Mouse (Mus musculus) forebrain, embryonic 10.5 days (tissue): ENCODE results near the gene Slc2a10. TPM values are rescaled to one million over a fixed set of nuclear protein-coding genes. Genes with fewer than 3 reads are reported as not detected.

Experiments used
- DNase-seq: peaks from one replicate; pipeline ENCODE4 v3.0.0-alpha.2; 2017; ENCODE audit warnings: low spot score; ENCODE audit errors: extremely low spot score
- H3K27ac ChIP-seq: fragments of 300-500 bp; sonication (generic); 2 replicates; pipeline ENCODE4 v1.5.1; 2016; ENCODE audit warnings: mild to moderate bottlenecking
- H3K27me3 ChIP-seq: fragments of 300-500 bp; sonication (generic); 2 replicates; pipeline ENCODE4 v1.6.1; 2016; ENCODE audit warnings: mild to moderate bottlenecking; ENCODE audit not compliant: poor library complexity, severe bottlenecking
- H3K36me3 ChIP-seq: fragments of 300-500 bp; sonication (generic); replicated peaks from 2 replicates; pipeline ENCODE4 v1.6.1; 2016; ENCODE audit warnings: mild to moderate bottlenecking, moderate library complexity
- H3K4me1 ChIP-seq: fragments of 300-500 bp; sonication (generic); 2 replicates; pipeline ENCODE4 v1.6.1; 2016
- H3K4me3 ChIP-seq: fragments of 300-500 bp; sonication (generic); 2 replicates; pipeline ENCODE4 v1.5.1; 2016; ENCODE audit warnings: mild to moderate bottlenecking, moderate library complexity
- H3K9me3 ChIP-seq: fragments of 300-500 bp; sonication (generic); 2 replicates; pipeline ENCODE4 v1.6.1; 2016; ENCODE audit warnings: mild to moderate bottlenecking, moderate library complexity
- WGBS: fragments of 180-500 bp; shearing (Covaris S2); methylation state at CpG from one replicate; pipeline ENCODE4 v1.1.7; 2016; 5-methylcytosine and 5-hydroxymethylcytosine counted together
- polyA plus RNA-seq: library from polyadenylated mRNA; unstranded; fragments of >200 nt; fragmentation: Nextera tagmentation; extraction: Ambion mirVana; gene quantifications from 2 replicates; pipeline ENCODE4 v1.2.1, GENCODE M21; 2016

Slc2a10 gene
- 4.6 and 5.9 TPM in 2 replicates for polyA plus RNA-seq

GRCm38 (mm10) chr2:165503259-165504203 is at the start of gene Slc2a10:
Gene Slc2a10 (plus strand): TSS chr2:165503787.
- 7% methylated on average over 25 of the region's 32 CpGs for WGBS
- H3K36me3 ChIP-seq, result no peaks in the 10 kb centered on the region
- peak within 1 kb of the TSS; percentile 62 for H3K4me3 ChIP-seq
- H3K27ac ChIP-seq, result peak within 1 kb of the TSS; percentile 88
- H3K27me3 ChIP-seq, result peaks cover 29% of the 10 kb centered on the region
- H3K4me1 ChIP-seq, result peaks cover 21% of the 10 kb centered on the region
- peak; percentile 44 for DNase-seq
- H3K9me3 ChIP-seq, result no peaks in the 10 kb centered on the region

- 65% methylated on average over 2 of the region's 2 CpGs for WGBS
- peaks cover 28% of the 10 kb centered on the region for H3K4me1 ChIP-seq
- H3K27me3 ChIP-seq, result no peaks in the 10 kb centered on the region
- H3K4me3 ChIP-seq, result no peak overlapping the region
- H3K36me3 ChIP-seq, result no peaks in the 10 kb centered on the region
- no peaks in the 10 kb centered on the region for H3K9me3 ChIP-seq
- no peak overlapping the region for H3K27ac ChIP-seq
- no peak for DNase-seq
Observed at GRCm38 (mm10) chr2:165456710-165457109, 46.9 kb upstream of the Slc2a10 start.

GRCm38 (mm10) chr2:165458189-165458588 is 45.4 kb upstream of the Slc2a10 start:
- no peaks in the 10 kb centered on the region for H3K27me3 ChIP-seq
- H3K4me1 ChIP-seq, result peaks cover 26% of the 10 kb centered on the region
- DNase-seq, result no peak
- H3K4me3 ChIP-seq, result no peak overlapping the region
- H3K36me3 ChIP-seq, result no peaks in the 10 kb centered on the region
- H3K27ac ChIP-seq, result no peak overlapping the region
- WGBS, result 49% methylated on average over 5 of the region's 5 CpGs
- H3K9me3 ChIP-seq, result no peaks in the 10 kb centered on the region

GRCm38 (mm10) chr2:165459663-165460062 is 43.9 kb upstream of the Slc2a10 start:
- no peak overlapping the region for H3K4me3 ChIP-seq
- H3K4me1 ChIP-seq, result peaks cover 26% of the 10 kb centered on the region
- H3K36me3 ChIP-seq, result no peaks in the 10 kb centered on the region
- no peak for DNase-seq
- 36% methylated on average over 7 of the region's 7 CpGs for WGBS
- no peaks in the 10 kb centered on the region for H3K27me3 ChIP-seq
- H3K9me3 ChIP-seq, result no peaks in the 10 kb centered on the region
- peak overlapping the region; percentile 49; the same call in 1 of the 2 replicates for H3K27ac ChIP-seq

- DNase-seq, result no peak
- 68% methylated on average over 15 of the region's 15 CpGs for WGBS
- peak overlapping the region; percentile 61 for H3K27ac ChIP-seq
Observed at GRCm38 (mm10) chr2:165467824-165468452, 35.6 kb upstream of the Slc2a10 start.

GRCm38 (mm10) chr2:165470167-165470566 is 33.4 kb upstream of the Slc2a10 start:
- no peak overlapping the region for H3K4me3 ChIP-seq
- no peak overlapping the region for H3K27ac ChIP-seq
- peaks cover 45% of the 10 kb centered on the region for H3K27me3 ChIP-seq
- H3K36me3 ChIP-seq, result no peaks in the 10 kb centered on the region
- no peak for DNase-seq
- H3K9me3 ChIP-seq, result no peaks in the 10 kb centered on the region
- H3K4me1 ChIP-seq, result peaks cover 40% of the 10 kb centered on the region
- 50% methylated on average over 5 of the region's 5 CpGs for WGBS

More at GRCm38 (mm10) chr2:165467824-165468452, 35.6 kb upstream of the Slc2a10 start:
- H3K36me3 ChIP-seq, result no peaks in the 10 kb centered on the region
- peaks cover 29% of the 10 kb centered on the region for H3K27me3 ChIP-seq
- H3K9me3 ChIP-seq, result no peaks in the 10 kb centered on the region
- H3K4me1 ChIP-seq, result peaks cover 36% of the 10 kb centered on the region
- H3K4me3 ChIP-seq, result no peak overlapping the region

GRCm38 (mm10) chr2:165471943-165472342 is 31.6 kb upstream of the Slc2a10 start:
- Histone ChIP-seq H3K27me3 (peaks cover 45% of the 10 kb centered on the region), H3K4me1 (peaks cover 49% of the 10 kb centered on the region), H3K4me3 (no peak overlapping the region), H3K9me3 (no peaks in the 10 kb centered on the region), H3K36me3 (no peaks in the 10 kb centered on the region), H3K27ac (no peak overlapping the region)
- 78% methylated on average over 11 of the region's 11 CpGs for WGBS
- no peak for DNase-seq

GRCm38 (mm10) chr2:165473003-165473402 is 30.6 kb upstream of the Slc2a10 start, which contains the start of gene Slc13a3:
Gene Slc13a3 (minus strand): TSS chr2:165473230.
- peak within 1 kb of the TSS; percentile 47 for H3K4me3 ChIP-seq
- H3K4me1 ChIP-seq, result peaks cover 43% of the 10 kb centered on the region
- peak; percentile 33 for DNase-seq
- WGBS, result 1% methylated on average over 35 of the region's 35 CpGs
- H3K27me3 ChIP-seq, result peaks cover 45% of the 10 kb centered on the region
- H3K36me3 ChIP-seq, result no peaks in the 10 kb centered on the region
- peak within 1 kb of the TSS; percentile 70 for H3K27ac ChIP-seq
- no peaks in the 10 kb centered on the region for H3K9me3 ChIP-seq

GRCm38 (mm10) chr2:165475412-165475811 is 28.2 kb upstream of the Slc2a10 start:
- H3K27ac ChIP-seq, result 0 out of 2 replicates have a peak overlapping the region, but pooled peaks have one; percentile 32
- DNase-seq, result no peak
- 80% methylated on average over 7 of the region's 7 CpGs for WGBS

GRCm38 (mm10) chr2:165475850-165476249 is 27.7 kb upstream of the Slc2a10 start:
- DNase-seq, result no peak
- H3K36me3 ChIP-seq, result no peaks in the 10 kb centered on the region
- H3K27me3 ChIP-seq, result peaks cover 38% of the 10 kb centered on the region
- H3K27ac ChIP-seq, result peak overlapping the region; percentile 32; the same call in 1 of the 2 replicates
- H3K4me3 ChIP-seq, result no peak overlapping the region
- WGBS, result 65% methylated on average over 5 of the region's 5 CpGs
- H3K9me3 ChIP-seq, result no peaks in the 10 kb centered on the region
- peaks cover 24% of the 10 kb centered on the region for H3K4me1 ChIP-seq

More at GRCm38 (mm10) chr2:165475412-165475811, 28.2 kb upstream of the Slc2a10 start:
- Histone ChIP-seq H3K27me3 (peaks cover 41% of the 10 kb centered on the region), H3K4me3 (no peak overlapping the region), H3K4me1 (peaks cover 25% of the 10 kb centered on the region), H3K36me3 (no peaks in the 10 kb centered on the region), H3K9me3 (no peaks in the 10 kb centered on the region)

GRCm38 (mm10) chr2:165482003-165482402 is 21.6 kb upstream of the Slc2a10 start:
- WGBS, result 69% methylated on average over 8 of the region's 8 CpGs
- no peak overlapping the region for H3K4me3 ChIP-seq
- H3K9me3 ChIP-seq, result no peaks in the 10 kb centered on the region
- no peak for DNase-seq
- peak overlapping the region; percentile 8; the same call in 1 of the 2 replicates for H3K27ac ChIP-seq
- peaks cover 35% of the 10 kb centered on the region for H3K4me1 ChIP-seq
- no peaks in the 10 kb centered on the region for H3K27me3 ChIP-seq
- no peaks in the 10 kb centered on the region for H3K36me3 ChIP-seq

GRCm38 (mm10) chr2:165484152-165484551 is 19.4 kb upstream of the Slc2a10 start:
- Histone ChIP-seq H3K4me3 (no peak overlapping the region), H3K27me3 (no peaks in the 10 kb centered on the region), H3K9me3 (no peaks in the 10 kb centered on the region), H3K27ac (no peak overlapping the region), H3K4me1 (peaks cover 39% of the 10 kb centered on the region), H3K36me3 (peaks cover 14% of the 10 kb centered on the region)
- whole genome bisulfite sequencing, result 76% methylated on average over 6 of the region's 6 CpGs
- no peak for DNase-seq
